Mouse (Mus musculus) CH12.LX (cell line): Measurements from ENCODE around the gene Kif5c. TPM values are rescaled to one million over a fixed set of nuclear protein-coding genes. Genes with fewer than 3 reads are reported as not detected.

Source experiments
- DNase-seq: peaks from one replicate; pipeline ENCODE4 v3.0.0-alpha.2; 2013; ENCODE audit errors: extremely low read depth
- H3K27ac ChIP-seq: 2 replicates; pipeline ENCODE4 v1.5.1; 2012; ENCODE audit warnings: low read depth, mild to moderate bottlenecking, control low read depth, moderate library complexity; ENCODE audit not compliant: insufficient read depth
- H3K27me3 ChIP-seq: replicated peaks from 2 replicates; pipeline ENCODE3; 2012; ENCODE audit warnings: inconsistent platforms
- H3K36me3 ChIP-seq, 2 experiments: replicated peaks in 1 of 2; 2 replicates each; pipeline versions ENCODE3 to v1.6.1; 2012; ENCODE audit warnings: inconsistent platforms in 1 of 2, low read length in 1 of 2, mild to moderate bottlenecking in 1 of 2, mixed read lengths in 1 of 2, moderate library complexity in 1 of 2; ENCODE audit not compliant: control insufficient read depth in 1 of 2, insufficient read depth in 1 of 2
- H3K4me1 ChIP-seq, 2 experiments: 2 replicates each; pipeline ENCODE4 v1.6.1; 2012; ENCODE audit warnings: inconsistent platforms in 1 of 2, moderate library complexity in 1 of 2; ENCODE audit not compliant: insufficient read depth in 2 of 2, control insufficient read depth in 1 of 2
- H3K4me2 ChIP-seq: 2 replicates; pipeline ENCODE4 v1.6.1; 2012; ENCODE audit warnings: low read depth, mild to moderate bottlenecking, control low read depth; ENCODE audit not compliant: poor library complexity, insufficient read depth, severe bottlenecking
- H3K4me3 ChIP-seq, 3 experiments: fragments of 150-350 bp in 1 of 3; sonication (generic) in 1 of 3; replicated peaks in 1 of 3; 2 replicates each; pipeline versions ENCODE3 to v1.5.1; 2011 to 2012; ENCODE audit warnings: low read depth in 2 of 3, low read length in 2 of 3, mild to moderate bottlenecking in 2 of 3, moderate library complexity in 2 of 3, control low read depth in 1 of 3, improper control_type of control experiment in 1 of 3, inconsistent platforms in 1 of 3, mixed read lengths in 1 of 3; ENCODE audit not compliant: poor library complexity in 1 of 3
- H3K79me2 ChIP-seq: replicated peaks from 2 replicates; pipeline ENCODE4 v1.6.1; 2012; ENCODE audit warnings: mild to moderate bottlenecking, moderate library complexity; ENCODE audit not compliant: control insufficient read depth, poor library complexity, insufficient read depth, severe bottlenecking; ENCODE audit errors: extremely low read depth
- H3K9ac ChIP-seq: 2 replicates; pipeline ENCODE4 v1.6.1; 2012; ENCODE audit warnings: low read depth, mild to moderate bottlenecking, control low read depth, moderate library complexity; ENCODE audit not compliant: insufficient read depth
- H3K9me3 ChIP-seq: replicated peaks from 2 replicates; pipeline ENCODE3; 2012; ENCODE audit warnings: low read length, inconsistent platforms, mixed read lengths
- BHLHE40 ChIP-seq: IDR thresholded peaks from 2 replicates; pipeline ENCODE4 v1.6.1; 2011; ENCODE audit warnings: mild to moderate bottlenecking, low read depth, low read length, improper control_type of control experiment
- CHD2 ChIP-seq: IDR thresholded peaks from 2 replicates; pipeline ENCODE4 v1.6.1; 2011; ENCODE audit warnings: low read length, improper control_type of control experiment
- CTCF ChIP-seq, 2 experiments: IDR thresholded peaks in 1 of 2; conservative IDR thresholded peaks in 1 of 2; 2 replicates each; pipeline ENCODE4 v1.5.1; 2011 to 2012; ENCODE audit warnings: low read depth in 2 of 2, low read length in 2 of 2, improper control_type of control experiment in 1 of 2, inconsistent platforms in 1 of 2, mild to moderate bottlenecking in 1 of 2, moderate library complexity in 1 of 2
- ELF1 ChIP-seq: IDR thresholded peaks from 2 replicates; pipeline ENCODE4 v1.6.1; 2014; ENCODE audit warnings: low read depth, mild to moderate bottlenecking, inconsistent platforms, low read length, improper control_type of control experiment
- ETS1 ChIP-seq: conservative IDR thresholded peaks from 2 replicates; pipeline ENCODE4 v1.6.1; 2012; ENCODE audit warnings: low read depth, mild to moderate bottlenecking, inconsistent platforms, low read length, improper control_type of control experiment, moderate library complexity
- IRF4 ChIP-seq: IDR thresholded peaks from 2 replicates; pipeline ENCODE4 v1.6.1; 2014; ENCODE audit warnings: low read depth, mild to moderate bottlenecking, inconsistent platforms, low read length, improper control_type of control experiment
- JUND ChIP-seq: conservative IDR thresholded peaks from 2 replicates; pipeline ENCODE4 v1.6.1; 2011; ENCODE audit warnings: low read depth, low read length, improper control_type of control experiment
- MAFK ChIP-seq: IDR thresholded peaks from 2 replicates; pipeline ENCODE4 v1.6.1; 2011; ENCODE audit warnings: low read length, improper control_type of control experiment; ENCODE audit not compliant: insufficient replicate concordance
- MYC ChIP-seq: IDR thresholded peaks from 2 replicates; pipeline ENCODE4 v1.6.1; 2011; ENCODE audit warnings: low read depth, mild to moderate bottlenecking, improper control_type of control experiment, low read length
- NELFE ChIP-seq: IDR thresholded peaks from 2 replicates; pipeline ENCODE4 v1.6.1; 2011; ENCODE audit warnings: low read depth, low read length, improper control_type of control experiment
- POLR2A ChIP-seq: IDR thresholded peaks from 2 replicates; pipeline ENCODE4 v1.6.1; 2011; ENCODE audit warnings: low read depth, mild to moderate bottlenecking, improper control_type of control experiment, low read length
- RAD21 ChIP-seq: IDR thresholded peaks from 2 replicates; pipeline ENCODE4 v1.6.1; 2011; ENCODE audit warnings: low read depth, mild to moderate bottlenecking, low read length, improper control_type of control experiment, moderate library complexity
- TBP ChIP-seq: conservative IDR thresholded peaks from 2 replicates; pipeline ENCODE4 v1.6.1; 2011; ENCODE audit warnings: low read depth, low read length, improper control_type of control experiment
- ZMIZ1 ChIP-seq: IDR thresholded peaks from 2 replicates; pipeline ENCODE4 v1.6.1; 2012; ENCODE audit warnings: low read depth, mild to moderate bottlenecking, inconsistent platforms, low read length, improper control_type of control experiment
- ZNF384 ChIP-seq: IDR thresholded peaks from 2 replicates; pipeline ENCODE4 v1.6.1; 2012; ENCODE audit warnings: low read depth, low read length, improper control_type of control experiment, inconsistent platforms
- dilution Hi-C: fragments of 300-500 bp; cut with MboI; formaldehyde crosslinking; loops from 2 replicates; pipeline ENCODE4 v1.14.3; 2020; ENCODE audit warnings: low sequenced_read_pairs; ENCODE audit not compliant: extremely low pct_unique_long_range_greater_than_20kb, extremely low pct_ligation_motif_present
- in situ Hi-C: fragments of 300-500 bp; cut with MboI; formaldehyde crosslinking; loops from 3 replicates; pipeline ENCODE4 v1.14.3; 2019; ENCODE audit warnings: low sequenced_read_pairs, low pct_ligation_motif_present, low pct_unique_long_range_greater_than_20kb, mixed read lengths
- polyA plus RNA-seq: library from polyadenylated mRNA; unstranded; fragments of >175 nt; gene quantifications from 2 replicates; pipeline ENCODE4 v1.2.1, GENCODE M21; 2012; ENCODE audit warnings: low read depth; ENCODE audit not compliant: insufficient read length
- total RNA-seq, 2 experiments: library from RNA; depleted of rRNA; stranded (reverse); fragments of 300-350 nt in 1 of 2; fragments of >200 nt in 1 of 2; gene quantifications; 2 replicates each; pipeline ENCODE4 v1.2.3; 2012 to 2014

Gene Kif5c
- total and polyA plus RNA-seq, 3 experiments = 3.0 to 3.5 (median 3.1) TPM

GRCm38 (mm10) chr2:49744251-49745093 lies 125.4 kb downstream of the Kif5c start (continued):
- TF ChIP-seq MYC (0 out of 2 replicates have a peak, but pooled peaks have one; percentile 47), NELFE (0 out of 2 replicates have a peak, but pooled peaks have one; percentile 42), ELF1 (no peak), ZMIZ1 (no peak; the same call in 1 of the 2 replicates), POLR2A (peak; percentile 48; the same call in 1 of the 2 replicates), CTCF (conservative IDR thresholded peaks at IDR 0.05 in 1 of 2, IDR thresholded peaks at IDR 0.05 in 1 of 2; ENCODE audit: low read depth in 2 of 2, low read length in 2 of 2) (peak in 1 of 2 experiments; percentile 8; a peak in 1 of 4 replicates), JUND (peak; percentile 88), MAFK (peak; percentile 52; the same call in 1 of the 2 replicates), ETS1 (peak; percentile 90)

GRCm38 (mm10) chr2:49745094-49745781 lies 126.1 kb downstream of the Kif5c start:
- Histone ChIP-seq H3K36me3 (no peaks in the 10 kb centered on the region), H3K4me1 (peaks cover 36 to 67% of the 10 kb centered on the region in 2 experiments), H3K4me3 (peak overlapping the region in 2 of 3 experiments; percentile 26 to 37), H3K27ac (peak overlapping the region; percentile 78), H3K9me3 (no peaks in the 10 kb centered on the region), H3K4me2 (peak overlapping the region; percentile 82), H3K9ac (0 out of 2 replicates have a peak overlapping the region, but pooled peaks have one; percentile 5), H3K79me2 (no peaks in the 10 kb centered on the region), H3K27me3 (no peaks in the 10 kb centered on the region)
- dilution Hi-C loops = no loop called here
- DNase-seq = no peak
- TF ChIP-seq BHLHE40 (peak; percentile 44), IRF4 (no peak), CHD2 (peak; percentile 69; the same call in 1 of the 2 replicates)
- in situ Hi-C loops = loop anchor here (25.0 kb wide), 1 partner anchor 833 kb away; no protein-coding TSS in a partner anchor

- Histone ChIP-seq H3K4me2 (no peak overlapping the region), H3K36me3 (no peaks in the 10 kb centered on the region), H3K4me1 (peaks cover 38 to 75% of the 10 kb centered on the region in 2 experiments), H3K27me3 (no peaks in the 10 kb centered on the region), H3K9me3 (no peaks in the 10 kb centered on the region), H3K9ac (no peak overlapping the region), H3K79me2 (no peaks in the 10 kb centered on the region), H3K4me3 (no peak overlapping the region), H3K27ac (no peak overlapping the region)
- no peak for DNase-seq
- in situ Hi-C loops = loop anchor here (25.0 kb wide), 1 partner anchor 835 kb away; no protein-coding TSS in a partner anchor
- dilution Hi-C loops = no loop called here
- no peak for TF ChIP-seq ELF1
- no peak for TF ChIP-seq TBP
- TF ChIP-seq MAFK = no peak
- TF ChIP-seq CTCF (conservative IDR thresholded peaks at IDR 0.05 in 1 of 2, IDR thresholded peaks at IDR 0.05 in 1 of 2; ENCODE audit: low read depth in 2 of 2, low read length in 2 of 2) = no peak
- TF ChIP-seq NELFE = no peak
- TF ChIP-seq ZNF384 = no peak
- no peak for TF ChIP-seq RAD21
Measured at GRCm38 (mm10) chr2:49746947-49747346, 127.8 kb downstream of the Kif5c start.
